Mouse (Mus musculus): ENCODE results near the gene Mms19.

DNA sequence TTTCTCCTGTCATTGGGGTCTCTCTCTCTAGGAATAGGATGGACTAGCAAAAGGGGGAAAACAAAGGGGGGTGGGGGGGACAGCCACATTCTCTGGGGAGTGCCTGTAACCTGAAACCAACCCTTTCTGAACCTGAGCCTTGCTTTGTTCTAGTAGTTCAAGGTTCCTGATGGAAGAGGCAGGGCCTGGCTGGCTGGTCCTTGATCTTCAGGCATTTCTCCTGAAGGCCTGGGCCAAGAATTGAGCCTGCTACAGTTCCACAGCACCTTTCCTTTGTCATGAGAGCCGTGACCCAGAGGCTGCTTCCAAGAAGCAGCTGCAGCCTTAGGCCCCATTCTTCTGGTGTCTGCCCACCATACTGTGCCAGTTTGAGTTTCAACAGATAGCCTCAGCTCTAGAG lies 14.5 kb upstream of the Mms19 start:
- TF ChIP-seq CTCF (IDR thresholded peaks at IDR 0.05; ENCODE audit: insufficient read depth, low read length) (no peak), POLR2A (IDR thresholded peaks at IDR 0.05; ENCODE audit: borderline replicate concordance, extremely low read depth, low read depth, low read length) (no peak)

Measured in lung, adult 2 months (tissue).